Mouse (Mus musculus): ENCODE results near the gene Cdc6.
A peak's percentile ranks its signal among the peaks of the same experiment; 100 is the strongest.

Gene Cdc6

DNA sequence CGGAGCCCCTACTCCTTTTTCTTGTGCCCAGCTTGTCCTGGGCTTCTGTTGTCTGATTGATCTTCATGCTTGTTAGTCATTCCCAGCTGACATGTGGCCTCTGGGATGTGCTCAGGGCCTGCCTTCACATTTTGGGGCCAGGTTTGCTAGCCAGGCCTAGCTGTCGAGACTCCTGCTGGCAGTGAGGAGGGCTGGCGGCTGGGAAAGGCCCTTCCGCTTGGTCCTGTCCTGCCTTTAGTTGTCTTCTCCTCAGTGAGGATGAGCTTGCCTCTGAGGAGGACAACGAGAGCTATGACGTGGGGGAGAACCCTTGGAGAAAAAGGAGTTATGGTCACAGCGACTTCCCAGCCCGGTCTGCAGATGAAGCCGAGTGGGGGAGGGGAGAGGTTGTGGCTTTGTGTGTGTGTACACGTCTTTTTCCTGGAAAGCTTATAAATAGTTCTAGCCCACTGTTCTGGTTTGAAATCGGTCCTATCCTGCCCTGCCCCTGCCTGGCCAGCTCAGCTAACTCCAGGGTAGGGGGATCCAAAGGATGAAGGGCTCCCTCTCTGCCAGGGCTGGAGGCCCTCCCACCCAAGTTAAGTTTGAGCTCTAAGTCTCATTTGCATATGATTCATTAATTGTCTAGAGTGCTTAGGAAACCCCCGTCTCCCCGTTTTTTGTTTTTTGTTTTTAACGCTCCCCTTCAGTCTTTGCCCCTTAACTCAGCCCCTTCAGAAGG, 36.3 kb downstream of the Cdc6 start:
- DNase-seq (ENCODE audit: low spot score), result no peak

DNA sequence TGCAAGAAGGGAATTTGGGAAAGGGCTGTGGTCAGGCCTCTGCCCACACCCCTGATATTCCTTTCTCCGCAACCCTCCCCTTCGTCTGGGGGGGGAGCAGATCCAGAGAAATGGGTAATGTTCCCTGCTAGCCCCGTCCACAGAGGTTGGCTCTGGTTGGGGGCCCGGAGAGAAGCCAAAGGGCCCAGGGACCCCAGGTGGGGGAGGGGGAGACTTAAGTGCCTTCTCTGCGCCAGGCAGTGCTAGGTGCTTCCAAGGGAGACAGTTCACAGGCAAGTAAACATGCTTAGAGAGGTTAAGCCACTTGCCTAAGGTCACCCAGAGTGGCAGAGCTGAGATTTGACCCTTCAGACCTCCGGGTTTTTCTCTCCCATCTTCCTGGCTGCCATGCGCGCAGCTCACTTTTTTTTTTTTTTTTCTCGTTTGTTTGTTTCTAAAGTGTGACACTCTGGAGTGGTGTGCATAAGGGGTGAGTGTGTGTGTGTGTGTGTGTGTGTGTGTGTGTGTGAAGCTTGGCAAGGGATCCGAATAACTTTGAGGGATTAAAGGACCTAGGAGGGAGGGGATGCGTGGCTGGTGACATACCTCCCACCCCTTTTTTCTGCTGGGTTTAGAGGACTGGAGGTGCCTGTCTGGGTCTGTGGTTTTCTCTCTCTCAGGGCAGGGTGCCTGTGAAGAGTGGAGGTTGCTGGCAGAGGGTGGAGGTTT, 37.5 kb downstream of the Cdc6 start:
- no peak for DNase-seq (ENCODE audit: low spot score)

DNA sequence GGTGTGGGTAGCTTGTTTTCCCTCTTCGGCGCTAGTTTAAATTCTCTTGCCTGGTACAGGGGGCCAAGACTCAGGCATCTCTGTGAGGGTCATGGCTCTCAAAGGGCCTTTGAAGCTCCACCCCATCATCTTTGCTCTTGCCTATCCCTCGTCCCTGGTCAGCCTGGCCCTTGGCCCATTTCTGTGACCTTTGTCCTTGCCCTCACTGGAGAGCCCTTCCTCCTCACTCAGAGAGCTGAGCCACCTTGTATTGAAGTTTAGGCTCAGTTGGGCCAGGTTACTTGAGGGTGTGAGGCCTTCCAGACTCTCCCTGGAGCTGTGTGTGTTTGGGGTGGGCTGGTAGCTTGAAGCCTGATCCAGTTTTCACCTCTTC, 38.0 kb downstream of the Cdc6 start:
- no peak for DNase-seq (ENCODE audit: low spot score)

DNA sequence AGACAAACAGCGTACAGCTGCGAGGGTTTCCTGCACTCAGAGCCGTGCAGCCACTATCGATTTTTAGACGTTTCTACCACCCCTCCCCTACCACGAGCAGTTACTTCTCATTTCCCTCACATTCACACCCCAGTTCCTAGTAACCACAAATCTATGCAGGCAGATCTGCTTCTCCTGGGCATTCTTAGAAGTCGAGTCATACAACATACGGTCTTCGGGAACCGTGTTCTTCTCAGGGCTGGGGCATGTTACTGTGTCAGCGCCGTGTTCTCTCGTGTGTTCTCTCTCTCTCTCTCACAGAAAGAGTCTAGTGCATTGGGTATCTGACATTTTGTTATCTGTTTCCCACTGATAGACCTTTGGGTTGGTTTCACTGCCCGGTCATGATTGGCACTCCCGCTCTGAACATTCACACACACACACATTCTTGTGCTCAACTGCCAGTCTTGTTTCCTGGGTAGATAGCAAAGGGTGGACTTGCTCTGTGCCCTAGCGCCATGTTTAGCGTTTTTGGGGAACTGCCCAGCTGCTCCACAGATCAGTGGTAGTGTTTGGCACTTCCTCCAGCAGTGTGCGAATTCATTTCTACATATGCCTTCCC, 40.5 kb downstream of the Cdc6 start:
- peak; percentile 48 for DNase-seq (ENCODE audit: low spot score)

DNA sequence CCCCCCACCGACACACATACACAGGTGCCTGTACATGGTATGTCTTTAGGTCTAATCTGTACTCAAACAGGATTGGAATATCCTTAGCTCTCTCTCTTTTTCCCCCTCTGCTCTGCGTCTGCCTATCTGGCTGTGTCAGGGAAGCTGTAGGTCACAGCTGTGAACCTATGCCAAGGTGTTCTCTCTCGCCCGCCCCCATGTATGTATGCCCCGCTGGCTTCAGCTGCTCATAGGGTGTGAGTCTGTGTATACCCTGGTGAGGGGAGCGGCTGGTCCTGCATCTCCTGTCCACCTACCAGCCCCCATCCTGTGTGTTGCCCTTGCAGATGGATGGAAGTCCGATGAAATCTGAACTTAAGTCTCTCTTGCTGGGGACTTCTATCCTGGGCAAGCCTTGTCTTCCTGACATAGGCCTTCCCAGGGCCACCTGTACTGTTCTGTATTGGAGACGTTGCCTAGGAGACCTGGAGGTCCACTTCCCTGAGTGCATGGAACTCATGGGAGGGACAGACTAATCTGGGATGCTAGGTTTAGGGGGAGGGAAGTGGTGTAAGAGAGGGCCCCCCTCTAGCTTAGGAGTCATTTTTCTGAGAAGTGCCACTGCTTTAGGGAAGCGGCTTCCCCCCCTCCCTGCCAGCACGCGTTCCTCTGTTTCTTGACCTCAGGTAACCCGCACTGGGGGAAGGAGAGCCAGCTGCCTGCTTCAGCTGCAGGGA, 41.8 kb downstream of the Cdc6 start:
- no peak for DNase-seq (ENCODE audit: low spot score)

DNA sequence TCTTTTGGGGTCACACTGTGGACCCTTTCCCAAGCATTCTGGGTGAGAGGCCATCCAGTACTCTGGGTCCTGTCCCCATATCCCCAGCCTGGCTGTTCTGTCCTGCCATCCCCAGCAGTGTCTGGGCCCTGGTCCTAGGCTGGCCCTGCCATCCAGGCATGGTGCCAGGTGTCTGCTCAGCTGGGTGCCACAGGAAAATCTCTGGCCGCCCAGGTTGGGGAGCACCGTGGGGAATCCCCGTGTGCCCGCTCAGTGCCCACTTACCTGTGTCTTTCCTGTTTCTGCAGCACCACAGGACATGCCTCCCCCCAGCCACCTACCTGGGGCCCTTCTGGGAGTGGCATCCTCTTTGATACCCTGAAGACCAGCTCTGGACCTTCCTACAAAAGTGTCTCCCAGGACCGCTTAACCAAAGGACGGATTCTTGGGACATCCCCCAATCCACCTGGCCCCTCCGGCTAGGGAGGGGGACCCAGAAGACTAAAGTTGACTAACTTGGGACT, 42.4 kb downstream of the Cdc6 start:
- DNase-seq (ENCODE audit: low spot score), result no peak

DNA sequence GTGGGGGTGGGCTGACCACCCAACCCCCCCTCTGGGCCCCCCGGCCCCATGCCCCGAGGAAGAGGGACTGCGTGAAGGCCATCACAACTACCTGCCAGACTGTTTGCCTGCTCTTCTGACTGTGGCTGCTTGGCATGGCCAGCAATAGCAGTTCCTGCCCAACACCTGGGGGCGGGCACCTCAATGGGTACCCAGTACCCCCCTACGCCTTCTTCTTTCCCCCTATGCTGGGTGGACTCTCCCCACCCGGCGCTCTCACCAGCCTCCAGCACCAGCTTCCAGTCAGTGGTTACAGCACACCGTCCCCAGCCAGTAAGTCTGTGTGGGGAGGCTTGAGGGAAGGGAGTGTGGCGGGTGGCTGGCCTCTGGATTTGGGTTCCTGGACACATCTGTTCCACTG, 42.9 kb downstream of the Cdc6 start:
- no peak for DNase-seq (ENCODE audit: low spot score)

DNA sequence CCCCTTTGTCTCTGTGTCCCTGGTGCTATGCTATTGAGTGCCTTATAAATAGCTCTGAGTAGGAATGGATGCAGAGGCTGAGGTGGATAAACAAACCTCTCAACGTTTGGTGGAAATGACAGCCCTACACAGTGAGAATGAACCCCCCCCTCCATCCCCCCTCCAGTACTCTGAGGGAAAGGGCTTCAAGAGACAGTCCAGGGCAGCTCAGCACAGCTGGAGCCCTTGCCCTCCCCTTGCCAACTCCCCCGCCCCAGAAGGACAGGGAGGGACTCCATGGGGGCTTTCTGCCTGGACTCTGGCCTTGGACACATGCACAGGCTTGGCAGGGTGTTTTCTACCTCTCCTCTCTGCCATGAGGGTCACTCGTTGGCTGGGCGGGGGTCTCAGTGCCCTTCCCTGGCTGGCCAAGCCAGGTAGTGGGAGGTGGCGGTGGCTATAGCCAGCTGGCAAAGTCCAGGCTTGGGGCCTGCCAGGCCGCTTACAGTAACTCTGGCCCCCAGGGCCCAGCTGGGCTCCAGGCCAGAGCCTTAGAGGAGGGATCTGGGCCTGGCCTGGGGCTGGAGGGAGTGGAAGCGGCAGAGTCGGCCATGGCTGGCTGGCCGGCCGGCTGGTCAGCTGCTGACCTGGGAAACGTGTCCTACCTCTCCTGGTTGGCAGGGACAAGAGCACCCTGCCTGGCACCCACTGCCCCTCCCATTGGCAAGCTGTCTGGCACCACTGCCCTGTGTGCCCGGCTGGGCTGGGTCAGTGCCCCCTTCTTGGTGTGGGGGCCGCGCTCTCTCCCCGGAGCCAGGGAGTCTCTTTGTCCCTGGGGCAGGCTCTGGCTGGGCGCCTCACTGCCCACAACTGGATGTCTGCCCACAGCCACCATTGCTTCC, 43.7 kb downstream of the Cdc6 start:
- no peak for DNase-seq (ENCODE audit: low spot score)

DNA sequence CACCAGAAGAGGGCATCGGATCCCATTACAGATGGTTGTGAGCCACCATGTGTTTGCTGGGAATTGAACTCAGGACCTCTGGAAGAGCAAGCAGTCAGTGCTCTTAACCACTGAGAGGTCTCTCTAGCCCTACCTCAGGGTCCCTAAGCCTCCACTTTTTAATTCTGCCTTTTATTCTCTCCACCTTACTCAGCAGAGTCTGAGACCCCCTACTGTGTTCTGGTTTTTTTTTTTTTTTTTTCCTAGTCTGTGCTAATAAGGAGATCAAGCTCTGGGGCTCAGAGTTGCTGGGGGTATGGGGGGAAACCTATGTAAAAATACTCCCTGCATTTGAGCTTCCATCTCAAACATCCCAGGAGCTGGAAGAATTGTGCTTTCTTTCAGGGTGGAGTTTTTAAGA, 44.5 kb downstream of the Cdc6 start:
- DNase-seq (ENCODE audit: low spot score), result no peak

DNA sequence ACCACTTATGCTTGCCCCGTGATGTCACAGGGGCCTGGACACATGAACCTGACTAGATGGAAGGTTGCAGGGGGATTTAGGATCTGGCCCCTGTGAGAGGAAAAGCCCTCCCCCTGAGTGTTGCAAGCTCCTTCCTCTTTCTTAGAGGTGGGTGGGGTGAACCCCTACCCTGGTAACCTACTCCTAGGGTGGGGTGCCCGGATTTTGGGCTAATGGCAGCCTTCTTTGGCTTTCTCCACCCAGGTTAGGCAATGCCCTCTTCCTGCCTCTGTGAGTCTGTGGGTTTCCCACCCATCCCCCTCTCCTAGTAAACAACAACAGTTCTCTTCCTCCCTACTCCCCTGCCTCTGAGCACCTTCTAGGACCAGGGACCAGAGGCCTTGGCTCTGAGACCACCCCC, 45.1 kb downstream of the Cdc6 start:
- no peak for DNase-seq (ENCODE audit: low spot score)

DNA sequence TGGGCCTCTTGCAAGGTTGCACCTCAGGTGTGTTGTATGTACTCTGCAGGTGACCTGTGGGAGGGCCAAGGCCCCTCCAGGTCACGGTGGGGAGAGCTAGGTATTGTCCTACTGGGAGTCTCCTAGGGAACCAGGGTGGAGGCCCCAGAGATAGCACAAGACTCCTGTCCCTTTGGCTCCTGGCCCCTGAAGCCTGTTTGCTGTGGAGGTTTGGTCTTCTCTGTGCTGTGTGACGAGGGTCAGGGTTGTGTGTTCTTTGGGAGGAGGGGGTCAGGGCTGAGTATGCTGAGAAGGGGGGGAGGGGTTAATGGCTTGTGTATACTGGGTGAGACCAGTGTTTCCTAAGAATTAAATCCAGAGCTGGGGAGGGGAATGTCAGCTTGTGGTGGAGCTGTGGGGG, 45.8 kb downstream of the Cdc6 start:
- no peak for DNase-seq (ENCODE audit: low spot score)

DNA sequence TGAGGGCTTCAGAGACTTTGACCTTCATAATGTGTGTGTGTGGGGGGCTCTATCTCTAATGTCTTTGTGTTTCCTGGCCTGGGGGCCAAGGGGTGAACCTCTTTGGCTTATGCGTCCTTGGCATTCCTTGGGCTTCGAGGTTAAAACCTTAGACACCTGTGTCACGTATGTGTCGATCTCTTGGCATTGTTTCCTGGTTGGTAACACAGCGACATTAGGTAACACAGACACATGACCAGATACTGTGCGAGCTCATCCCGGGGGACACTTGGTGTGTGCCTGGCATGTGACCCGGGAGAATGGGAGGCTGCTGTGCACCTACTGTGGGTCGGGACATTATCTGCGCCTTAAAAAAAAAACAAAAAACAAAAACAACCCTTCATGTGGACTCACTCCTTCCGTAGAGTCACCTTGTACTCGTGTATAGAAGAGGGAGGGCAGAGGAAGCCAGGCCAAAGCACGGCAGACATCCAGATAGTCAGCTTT, 46.3 kb downstream of the Cdc6 start:
- DNase-seq (ENCODE audit: low spot score), result no peak

DNA sequence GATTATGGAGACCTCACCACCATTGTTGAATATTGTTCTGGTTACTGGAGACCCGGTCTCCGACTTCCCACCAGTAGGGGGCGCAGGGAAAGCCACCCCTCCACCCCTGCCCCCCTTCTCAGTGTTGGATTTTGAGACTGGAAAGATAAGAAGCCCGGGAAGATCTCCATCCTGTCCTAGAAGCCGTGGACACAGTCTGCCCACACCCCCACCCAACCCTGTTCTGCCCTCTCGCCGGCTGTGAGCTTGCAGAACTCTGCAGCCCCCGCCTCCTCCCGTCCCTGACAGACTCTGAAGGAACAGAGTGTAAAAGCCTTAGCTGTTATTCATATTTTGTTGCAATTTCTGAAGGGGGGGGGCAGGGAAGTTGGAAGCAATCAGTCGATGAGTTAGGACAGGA, 46.8 kb downstream of the Cdc6 start:
- DNase-seq (ENCODE audit: low spot score), result no peak

DNA sequence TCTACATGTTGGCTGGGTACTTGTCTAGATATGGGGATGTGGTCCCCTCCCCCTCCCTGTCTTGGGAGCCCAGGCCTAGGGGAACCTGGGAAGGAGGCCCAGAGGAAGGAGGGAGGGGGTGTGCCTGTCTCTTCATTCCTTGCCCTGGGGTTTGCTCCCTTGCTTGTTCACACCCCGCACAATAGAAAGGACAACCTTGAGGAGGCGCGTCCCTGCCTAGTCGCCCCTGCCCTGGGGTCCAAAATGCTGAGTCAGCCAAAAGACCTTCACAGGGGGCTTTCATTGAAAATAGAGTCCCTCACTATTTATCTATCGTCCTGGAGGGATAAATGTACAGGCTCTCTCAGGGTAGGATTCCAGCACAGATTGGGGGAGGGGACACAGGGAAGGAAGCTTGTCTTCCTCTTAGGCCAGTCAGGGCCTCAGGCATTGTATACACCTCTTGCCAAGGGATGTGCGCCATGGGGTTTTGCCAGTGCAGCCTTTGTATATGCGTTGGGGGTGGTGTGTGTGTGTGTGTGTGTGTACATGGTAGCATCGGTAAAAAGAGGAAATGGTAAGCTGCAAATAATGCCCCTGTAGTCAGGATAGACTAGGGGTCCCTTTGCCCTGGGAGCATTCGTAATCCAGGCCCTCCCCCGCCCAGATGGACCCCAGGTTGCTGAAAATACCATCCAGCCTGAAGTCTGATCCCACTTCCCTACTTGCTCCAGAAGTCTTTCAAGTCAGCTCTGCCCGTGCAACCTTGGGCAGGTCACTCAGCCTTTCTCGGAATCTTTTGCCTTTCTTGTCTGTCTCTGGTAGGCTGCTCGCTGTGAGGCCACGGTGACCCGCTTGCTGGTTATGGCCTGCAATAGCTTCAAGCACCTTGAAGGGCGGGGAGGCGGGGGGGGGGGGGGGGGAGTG, 47.5 kb downstream of the Cdc6 start:
- DNase-seq (ENCODE audit: low spot score), result no peak

DNA sequence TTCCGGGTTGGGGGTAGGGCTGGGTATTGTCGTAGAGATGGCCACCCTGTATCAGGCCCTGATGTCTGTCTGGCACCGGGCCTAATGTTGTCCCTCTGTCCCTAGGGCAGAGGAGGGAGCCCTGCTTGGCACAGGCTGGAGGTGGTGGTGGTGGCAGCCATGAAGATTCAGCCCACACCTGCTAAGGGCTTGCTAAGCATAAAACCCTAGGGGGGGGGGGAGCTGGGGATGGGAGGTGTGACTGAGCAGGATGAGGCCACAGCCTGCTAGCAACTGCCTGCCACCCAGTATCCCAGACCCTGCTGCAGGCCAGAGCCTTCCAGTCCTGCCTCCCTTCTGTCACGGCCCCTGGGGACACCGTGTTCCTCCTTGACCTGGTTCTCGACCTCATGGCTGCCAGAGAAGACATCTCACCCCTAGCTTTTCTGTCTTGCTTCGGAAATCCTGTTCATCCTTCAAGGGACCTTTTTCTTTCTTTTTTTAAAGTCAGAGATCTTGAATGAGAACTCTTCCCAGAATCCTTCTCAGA, 48.2 kb downstream of the Cdc6 start:
- DNase-seq (ENCODE audit: low spot score), result no peak

DNA sequence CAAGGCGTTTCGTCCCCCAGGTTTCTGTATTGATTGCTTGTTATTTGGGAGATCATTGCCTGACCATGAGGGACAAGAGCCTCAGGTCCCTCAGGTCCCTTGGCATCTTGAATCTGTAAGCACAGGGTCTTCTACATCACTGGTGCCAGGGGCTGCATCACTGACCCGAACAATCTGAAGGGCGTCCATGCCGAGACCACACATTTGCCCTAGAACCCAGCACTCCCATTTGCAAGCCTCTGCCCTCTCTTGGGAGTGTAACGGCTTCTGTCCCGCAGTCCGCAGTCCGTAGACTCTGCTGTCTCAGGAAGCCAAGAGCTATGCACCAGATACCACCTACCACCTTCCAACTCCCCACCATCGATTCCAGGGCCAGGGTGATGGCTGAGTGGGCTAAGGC, 48.7 kb downstream of the Cdc6 start:
- no peak for DNase-seq (ENCODE audit: low spot score)

DNA sequence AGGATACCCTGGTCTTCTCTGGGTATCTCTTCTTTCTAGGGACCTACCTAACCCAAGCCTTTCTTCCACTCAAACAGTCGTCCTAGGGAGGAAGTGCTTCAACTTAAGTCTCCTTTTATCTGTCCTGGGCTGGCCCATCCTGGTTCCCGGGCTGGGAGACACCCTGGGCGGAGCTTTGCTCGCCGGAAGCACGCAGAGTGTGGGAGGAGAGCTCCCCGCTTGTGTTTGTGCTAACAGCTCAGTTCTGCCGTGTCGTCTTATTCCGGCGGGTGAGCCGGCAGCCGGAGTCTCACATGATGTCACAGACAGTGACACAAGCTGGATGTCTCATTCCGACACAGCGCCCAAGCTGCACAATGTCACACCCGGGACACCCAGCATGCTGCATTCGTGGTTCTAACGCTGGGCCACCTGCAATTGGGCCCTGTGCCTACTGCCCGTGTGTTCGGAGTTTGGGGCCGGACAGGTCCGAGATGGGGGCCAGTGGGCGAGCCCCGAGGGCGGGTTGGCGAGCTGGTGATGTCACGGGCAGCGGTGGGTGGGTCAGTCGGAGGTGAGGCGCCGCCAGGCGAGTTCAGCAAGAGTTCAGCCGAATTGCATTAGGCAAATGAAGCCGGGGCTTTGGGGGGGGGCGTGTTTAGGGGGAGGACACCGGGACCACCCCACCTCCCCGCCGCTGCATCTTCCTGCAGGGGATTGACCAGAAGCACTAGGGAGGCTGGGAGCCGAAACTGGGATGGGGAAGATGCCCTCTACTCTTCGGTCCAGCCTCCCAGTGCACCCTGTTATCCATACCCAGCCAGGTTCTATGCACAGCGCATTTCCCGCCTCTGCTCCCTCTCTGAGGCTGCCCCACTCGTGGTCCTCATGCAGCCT, 52.1 kb downstream of the Cdc6 start:
- DNase-seq (ENCODE audit: low spot score), result peak; percentile 80

DNA sequence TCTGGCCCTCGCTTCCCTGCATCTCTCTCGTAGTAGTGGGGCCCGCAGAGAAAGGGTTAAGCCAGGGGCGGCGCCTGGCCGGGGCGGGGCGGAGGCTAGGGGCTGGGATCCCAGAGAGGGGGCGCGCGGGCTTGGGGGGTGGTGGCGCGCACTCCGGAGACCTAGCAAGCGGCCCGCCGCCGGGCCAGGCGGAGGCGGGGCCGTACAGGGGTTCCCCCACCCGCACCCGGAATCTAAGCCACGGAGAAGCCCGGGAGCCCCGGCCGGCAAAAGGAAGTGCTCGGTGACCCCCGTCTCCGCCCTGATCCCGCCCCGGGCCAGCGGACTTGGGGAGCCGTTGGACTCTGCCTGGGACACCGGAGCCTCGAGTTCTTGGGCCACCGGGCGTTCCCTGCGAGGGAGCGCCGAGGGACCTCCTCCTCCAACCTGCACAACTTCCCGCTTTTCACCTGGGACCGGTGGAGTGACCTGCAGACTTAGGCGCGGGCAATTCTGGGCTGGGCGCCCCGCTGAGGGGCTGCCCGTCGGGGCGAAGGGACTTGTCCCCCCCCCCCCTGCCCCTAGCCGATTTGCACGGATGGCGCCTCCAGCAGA, 52.8 kb downstream of the Cdc6 start:
- DNase-seq (ENCODE audit: low spot score), result no peak
